Mouse (Mus musculus): ENCODE results near the gene Sobp. TPM values are rescaled to one million over a fixed set of nuclear protein-coding genes. Genes with fewer than 3 reads are reported as not detected.

The Sobp gene
- polyA plus RNA-seq (2015; fragmentation: Nextera tagmentation; extraction: Ambion mirVana): 0.39 and 0.66 TPM in 2 replicates

DNA sequence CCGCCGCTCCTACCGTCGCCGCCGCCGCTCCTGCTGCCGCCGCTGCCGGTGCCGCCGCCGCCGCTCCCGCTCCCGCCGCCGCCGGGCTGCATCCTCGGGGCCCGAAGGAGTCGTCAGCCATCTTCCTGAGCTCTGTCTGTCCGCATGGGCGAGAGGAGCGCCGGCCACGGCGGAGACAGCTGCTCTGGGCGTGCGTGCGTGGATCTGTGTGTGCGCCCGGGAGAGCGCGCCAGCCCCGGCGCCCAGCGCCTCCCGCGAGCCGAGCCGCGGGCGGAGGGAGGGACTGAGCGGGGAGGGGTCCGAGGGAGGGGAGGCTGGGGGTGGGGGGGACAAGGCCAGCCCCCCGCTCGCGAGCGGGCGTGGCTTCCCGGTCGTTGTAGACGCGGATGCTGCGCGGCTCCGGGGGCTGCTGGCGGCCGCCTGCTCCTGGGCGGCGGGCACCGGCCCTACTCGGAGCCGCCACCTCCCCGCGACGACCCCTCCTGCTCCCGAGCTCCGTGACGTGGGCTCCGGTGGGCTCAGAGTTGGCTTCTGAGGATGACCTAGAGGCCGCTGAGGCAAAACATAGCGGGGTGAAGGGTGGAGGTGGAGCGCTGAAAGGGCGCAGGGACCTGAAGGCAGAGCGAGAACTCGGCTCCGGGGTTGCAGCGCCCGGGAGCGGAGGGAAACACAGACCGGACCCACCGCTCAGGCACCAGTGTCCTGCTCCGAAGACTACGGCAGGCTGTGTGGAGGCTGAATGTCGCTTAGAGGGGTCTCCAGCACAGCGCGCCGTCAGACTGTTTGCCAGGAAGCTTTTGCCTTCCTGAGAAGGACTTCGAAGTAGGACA lies at the start of gene Sobp, which contains the start of gene 9030612E09Rik:
TSS of gene Sobp (minus strand) at position 205 of the 830 bp plus-strand sequence.
TSS of gene 9030612E09Rik (plus strand) at position 379 of the 830 bp plus-strand sequence.
- peak; percentile 72 for ATAC-seq (ENCODE audit: borderline replicate concordance, extremely low read depth, low FRiP score, low TSS enrichment)
- H3K27ac ChIP-seq: no peak within 1 kb of the TSS
- no peaks in the 10 kb centered on the region for H3K36me3 ChIP-seq
- H3K9ac ChIP-seq: peak within 1 kb of the TSS; percentile 51
- H3K9me3 ChIP-seq: no peaks in the 10 kb centered on the region
- H3K27me3 ChIP-seq: peaks cover 80% of the 10 kb centered on the region
- peak within 1 kb of the TSS; percentile 94 for H3K4me2 ChIP-seq
- peak within 1 kb of the TSS; percentile 74 for H3K4me3 ChIP-seq
- H3K4me1 ChIP-seq: peaks cover 25% of the 10 kb centered on the region
- 1% methylated on average over 66 of the region's 91 CpGs for WGBS

DNA sequence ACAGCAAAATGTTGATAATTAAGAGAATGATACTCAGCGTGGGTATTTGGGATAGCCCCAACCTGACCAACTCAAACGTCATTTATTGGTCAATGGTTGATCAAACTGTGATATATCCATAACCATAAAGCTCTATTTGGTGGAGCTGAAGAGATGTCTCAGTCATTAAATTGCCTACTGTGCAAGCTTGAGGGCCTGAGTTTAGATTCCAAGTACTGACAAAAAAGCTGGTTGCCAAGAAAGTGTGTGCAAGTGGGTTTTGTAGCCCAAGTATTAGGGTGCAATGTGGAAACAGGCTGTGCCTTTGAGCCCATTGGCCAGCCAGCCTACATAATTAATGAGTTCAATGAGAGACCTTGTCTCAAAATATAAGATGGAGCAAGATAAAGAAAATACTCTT lies 49.1 kb upstream of the Sobp start:
- H3K4me3 ChIP-seq: no peak overlapping the region
- H3K36me3 ChIP-seq: no peaks in the 10 kb centered on the region
- ATAC-seq (ENCODE audit: borderline replicate concordance, extremely low read depth, low FRiP score, low TSS enrichment): no peak
- H3K9me3 ChIP-seq: no peaks in the 10 kb centered on the region
- peaks cover 11% of the 10 kb centered on the region for H3K4me1 ChIP-seq
- no peak overlapping the region for H3K27ac ChIP-seq
- no peak overlapping the region for H3K9ac ChIP-seq
- H3K4me2 ChIP-seq: no peak overlapping the region
- no peaks in the 10 kb centered on the region for H3K27me3 ChIP-seq
- 86% methylated on average over 2 of the region's 2 CpGs for WGBS

DNA sequence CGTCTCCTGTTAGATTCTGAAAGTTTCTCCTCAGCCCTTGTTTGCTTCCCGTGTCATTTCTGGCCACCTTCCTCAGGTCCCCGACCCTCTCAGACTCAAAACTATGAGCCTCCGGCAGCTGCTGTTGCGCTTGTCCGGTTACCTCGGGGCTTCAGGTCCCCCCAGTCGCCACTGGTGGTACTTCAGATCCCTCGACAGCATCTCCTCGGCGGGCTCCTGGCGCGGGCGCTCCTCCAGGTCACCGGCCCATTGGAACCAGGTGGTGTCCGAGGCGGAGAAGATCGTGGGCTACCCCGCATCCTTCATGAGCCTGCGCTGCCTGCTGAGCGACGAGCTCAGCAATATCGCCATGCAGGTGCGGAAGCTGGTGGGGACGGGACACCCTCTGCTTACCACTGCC lies 47.3 kb upstream of the Sobp start:
- WGBS: under 1% methylated on average over 25 of the region's 25 CpGs
- Histone ChIP-seq H3K9me3 (no peaks in the 10 kb centered on the region), H3K9ac (peak overlapping the region; percentile 88), H3K27me3 (no peaks in the 10 kb centered on the region), H3K4me3 (peak overlapping the region; percentile 67), H3K4me1 (peaks cover 11% of the 10 kb centered on the region), H3K4me2 (peak overlapping the region; percentile 82), H3K36me3 (no peaks in the 10 kb centered on the region), H3K27ac (peak overlapping the region; percentile 94)
- peak; percentile 49; the same call in 1 of the 2 replicates for ATAC-seq (ENCODE audit: borderline replicate concordance, extremely low read depth, low FRiP score, low TSS enrichment)

DNA sequence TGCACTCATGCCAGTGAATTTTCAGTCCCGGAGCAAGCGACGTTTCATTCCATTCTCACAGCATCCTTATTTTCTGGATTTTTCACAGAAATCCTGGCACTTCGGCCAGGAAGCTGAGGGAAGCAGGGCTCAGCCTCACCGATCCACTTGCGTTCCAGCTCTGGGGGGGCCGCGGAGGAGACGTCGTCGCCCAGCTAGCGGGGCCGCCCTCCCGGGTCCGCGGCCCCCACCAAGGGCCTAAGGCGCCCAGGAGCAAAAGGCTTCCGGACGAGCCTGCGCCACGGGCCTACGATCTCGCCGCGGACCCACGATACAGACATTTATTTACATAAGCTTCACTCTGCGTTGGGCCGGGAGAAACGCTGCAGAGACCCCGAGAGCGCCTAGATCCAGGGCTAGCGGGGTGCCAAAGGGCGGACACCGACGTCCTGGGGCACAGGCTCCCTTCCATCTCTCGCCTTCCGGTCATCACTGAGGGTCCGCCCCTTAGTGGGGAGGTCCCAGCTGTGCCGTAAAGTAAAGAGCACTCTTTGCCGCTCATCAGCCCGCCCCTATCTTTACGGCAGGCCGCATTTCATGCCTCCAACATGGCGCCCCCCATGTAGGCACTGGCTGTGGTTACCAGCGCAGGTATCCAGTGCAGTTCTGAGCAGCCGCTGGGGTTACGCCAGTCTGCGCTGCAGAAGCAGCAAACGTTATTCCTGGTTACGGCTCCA lies 46.7 kb upstream of the Sobp start, which contains the start of gene Pdss2:
TSS of gene Pdss2 (plus strand) at position 577 of the 716 bp plus-strand sequence.
- H3K27me3 ChIP-seq: no peaks in the 10 kb centered on the region
- peak within 1 kb of the TSS; percentile 94 for H3K27ac ChIP-seq
- peak within 1 kb of the TSS; percentile 67 for H3K4me3 ChIP-seq
- peak; percentile 98 for ATAC-seq (ENCODE audit: borderline replicate concordance, extremely low read depth, low FRiP score, low TSS enrichment)
- under 1% methylated on average over 50 of the region's 50 CpGs for WGBS
- peak within 1 kb of the TSS; percentile 88 for H3K9ac ChIP-seq
- peaks cover 11% of the 10 kb centered on the region for H3K4me1 ChIP-seq
- H3K36me3 ChIP-seq: no peaks in the 10 kb centered on the region
- H3K9me3 ChIP-seq: no peaks in the 10 kb centered on the region
- peak within 1 kb of the TSS; percentile 82 for H3K4me2 ChIP-seq

DNA sequence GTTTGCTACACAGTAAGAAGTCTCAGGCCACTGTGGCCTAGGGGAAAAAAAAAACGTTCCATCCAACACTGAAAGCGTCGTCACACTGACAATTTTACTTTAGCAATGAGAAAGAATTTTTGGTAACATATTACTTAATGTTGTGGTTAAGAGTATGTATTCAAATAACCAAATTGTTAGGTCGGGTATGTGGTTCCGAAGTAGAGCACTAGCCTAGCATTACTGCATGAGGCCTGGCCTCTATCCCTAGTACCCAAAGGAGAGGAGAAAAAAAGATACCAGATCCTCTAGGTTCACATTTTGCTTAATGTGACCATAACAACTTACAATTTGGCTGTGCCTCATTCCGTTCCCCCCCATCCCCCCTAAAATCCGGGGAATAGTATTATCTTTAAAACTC lies 46.1 kb upstream of the Sobp start:
- ATAC-seq (ENCODE audit: borderline replicate concordance, extremely low read depth, low FRiP score, low TSS enrichment): no peak
- H3K4me1 ChIP-seq: peaks cover 11% of the 10 kb centered on the region
- no peaks in the 10 kb centered on the region for H3K9me3 ChIP-seq
- H3K4me2 ChIP-seq: peak overlapping the region; percentile 58
- H3K27me3 ChIP-seq: no peaks in the 10 kb centered on the region
- H3K4me3 ChIP-seq: peak overlapping the region; percentile 67
- no peaks in the 10 kb centered on the region for H3K36me3 ChIP-seq
- WGBS: 14% methylated on average over 7 of the region's 7 CpGs
- H3K9ac ChIP-seq: peak overlapping the region; percentile 88
- peak overlapping the region; percentile 94 for H3K27ac ChIP-seq

DNA sequence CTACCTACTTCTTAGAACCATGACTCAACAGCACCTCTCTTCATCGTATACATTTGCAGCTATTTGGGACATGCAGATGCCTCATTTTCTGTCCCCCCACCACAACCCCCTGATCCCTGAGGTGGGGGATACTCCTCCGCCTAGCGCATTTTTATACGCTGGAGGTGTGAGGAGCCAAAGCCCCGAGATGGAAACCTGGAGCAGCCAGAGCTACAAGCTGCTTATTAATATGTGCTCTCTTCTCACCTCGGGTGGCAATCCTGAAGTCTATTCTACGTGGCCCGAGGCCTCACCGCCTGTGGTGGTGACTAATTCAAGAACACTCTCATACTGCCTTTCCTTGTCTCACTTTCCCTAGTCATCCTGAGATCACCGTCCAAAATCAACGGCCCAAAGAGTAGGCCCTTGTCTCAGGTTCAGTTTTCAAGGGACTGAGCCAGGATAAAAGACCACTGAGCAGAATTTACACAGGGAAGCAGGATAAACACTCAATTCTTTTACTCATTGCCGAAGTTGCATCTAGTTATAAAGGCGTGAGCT lies 43.1 kb upstream of the Sobp start:
- 88% methylated on average over 13 of the region's 13 CpGs for WGBS

DNA sequence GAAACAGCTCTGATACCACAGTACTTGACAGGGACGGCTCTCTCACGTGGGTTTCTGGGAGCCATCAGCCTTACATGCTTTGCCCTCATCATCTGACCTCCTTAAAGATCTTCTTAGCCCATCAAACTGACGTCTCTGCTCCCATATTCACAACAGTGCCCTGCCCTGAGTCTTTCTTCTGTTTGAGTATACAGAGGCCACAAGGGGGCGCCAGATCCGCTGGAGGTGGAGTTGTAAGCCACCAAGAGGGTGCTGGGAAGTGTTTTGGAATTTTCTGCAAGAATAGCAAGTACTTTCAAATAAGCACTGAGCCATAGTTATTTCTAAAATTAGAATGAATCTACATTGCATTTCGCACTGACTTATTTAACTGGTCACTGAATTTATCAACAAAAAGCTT lies 37.5 kb upstream of the Sobp start:
- no peaks in the 10 kb centered on the region for H3K9me3 ChIP-seq
- ATAC-seq (ENCODE audit: borderline replicate concordance, extremely low read depth, low FRiP score, low TSS enrichment): no peak
- 38% methylated on average over 6 of the region's 6 CpGs for WGBS

More for the DNA sequence above, 43.1 kb upstream of the Sobp start:
- peaks cover 10% of the 10 kb centered on the region for H3K4me1 ChIP-seq
- no peak overlapping the region for H3K4me2 ChIP-seq
- no peaks in the 10 kb centered on the region for H3K9me3 ChIP-seq
- no peak overlapping the region for H3K4me3 ChIP-seq
- H3K9ac ChIP-seq: no peak overlapping the region
- H3K27ac ChIP-seq: no peak overlapping the region
- no peak for ATAC-seq (ENCODE audit: borderline replicate concordance, extremely low read depth, low FRiP score, low TSS enrichment)
- H3K27me3 ChIP-seq: no peaks in the 10 kb centered on the region
- H3K36me3 ChIP-seq: no peaks in the 10 kb centered on the region

DNA sequence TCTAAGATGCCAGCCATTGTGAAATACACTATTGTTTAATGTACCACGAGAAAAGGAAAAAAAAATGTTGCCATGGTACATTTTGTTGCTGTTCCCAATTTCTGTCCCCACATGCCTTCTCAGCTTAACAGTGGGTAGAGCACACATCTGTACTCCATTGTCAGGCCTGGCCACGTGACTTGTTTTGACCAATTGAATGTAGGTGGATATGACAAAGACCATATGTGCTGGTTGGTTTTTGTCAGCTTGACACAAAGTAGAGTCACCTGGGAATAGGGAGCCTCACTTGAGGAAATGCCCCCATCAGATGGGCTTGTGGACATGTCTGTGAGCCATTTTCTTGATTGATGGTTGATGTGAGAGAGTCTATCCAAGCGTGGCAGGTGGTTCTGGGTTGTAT lies 29.5 kb upstream of the Sobp start:
- H3K36me3 ChIP-seq: no peaks in the 10 kb centered on the region
- no peak overlapping the region for H3K4me3 ChIP-seq
- no peak for ATAC-seq (ENCODE audit: borderline replicate concordance, extremely low read depth, low FRiP score, low TSS enrichment)
- 74% methylated on average over 3 of the region's 3 CpGs for WGBS
- no peaks in the 10 kb centered on the region for H3K4me1 ChIP-seq
- H3K27me3 ChIP-seq: no peaks in the 10 kb centered on the region
- H3K4me2 ChIP-seq: no peak overlapping the region
- H3K9me3 ChIP-seq: no peaks in the 10 kb centered on the region
- H3K9ac ChIP-seq: no peak overlapping the region
- H3K27ac ChIP-seq: no peak overlapping the region

More for the DNA sequence above, 37.5 kb upstream of the Sobp start:
- H3K4me1 ChIP-seq: no peaks in the 10 kb centered on the region
- no peak overlapping the region for H3K9ac ChIP-seq
- H3K27me3 ChIP-seq: no peaks in the 10 kb centered on the region
- no peak overlapping the region for H3K27ac ChIP-seq
- no peak overlapping the region for H3K4me3 ChIP-seq
- no peak overlapping the region for H3K4me2 ChIP-seq
- H3K36me3 ChIP-seq: no peaks in the 10 kb centered on the region

DNA sequence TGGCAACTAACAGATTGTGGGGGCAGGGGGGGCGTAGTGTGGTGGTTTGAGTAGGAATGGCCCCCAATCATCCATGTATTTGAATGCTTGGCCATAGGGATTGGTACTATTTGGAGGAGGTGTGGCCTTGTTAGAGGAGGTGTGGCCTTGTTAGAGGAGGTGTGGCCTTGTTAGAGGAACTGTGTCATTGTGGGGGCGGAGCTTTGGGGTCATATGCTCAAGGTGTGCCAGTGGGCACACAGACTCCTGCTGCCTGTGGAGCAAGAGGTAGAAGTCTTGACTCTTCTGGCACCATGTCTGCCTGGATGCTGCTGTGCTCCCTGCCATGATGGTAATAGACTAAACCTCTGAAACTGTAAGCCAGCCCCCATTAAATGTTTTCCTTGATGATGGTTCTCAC lies 25.9 kb upstream of the Sobp start:
- no peak for ATAC-seq (ENCODE audit: borderline replicate concordance, extremely low read depth, low FRiP score, low TSS enrichment)
- no peak overlapping the region for H3K4me3 ChIP-seq
- H3K4me2 ChIP-seq: no peak overlapping the region
- 72% methylated on average over 2 of the region's 2 CpGs for WGBS
- no peak overlapping the region for H3K27ac ChIP-seq
- H3K4me1 ChIP-seq: no peaks in the 10 kb centered on the region
- H3K27me3 ChIP-seq: no peaks in the 10 kb centered on the region
- H3K9me3 ChIP-seq: no peaks in the 10 kb centered on the region
- H3K36me3 ChIP-seq: no peaks in the 10 kb centered on the region
- H3K9ac ChIP-seq: no peak overlapping the region

DNA sequence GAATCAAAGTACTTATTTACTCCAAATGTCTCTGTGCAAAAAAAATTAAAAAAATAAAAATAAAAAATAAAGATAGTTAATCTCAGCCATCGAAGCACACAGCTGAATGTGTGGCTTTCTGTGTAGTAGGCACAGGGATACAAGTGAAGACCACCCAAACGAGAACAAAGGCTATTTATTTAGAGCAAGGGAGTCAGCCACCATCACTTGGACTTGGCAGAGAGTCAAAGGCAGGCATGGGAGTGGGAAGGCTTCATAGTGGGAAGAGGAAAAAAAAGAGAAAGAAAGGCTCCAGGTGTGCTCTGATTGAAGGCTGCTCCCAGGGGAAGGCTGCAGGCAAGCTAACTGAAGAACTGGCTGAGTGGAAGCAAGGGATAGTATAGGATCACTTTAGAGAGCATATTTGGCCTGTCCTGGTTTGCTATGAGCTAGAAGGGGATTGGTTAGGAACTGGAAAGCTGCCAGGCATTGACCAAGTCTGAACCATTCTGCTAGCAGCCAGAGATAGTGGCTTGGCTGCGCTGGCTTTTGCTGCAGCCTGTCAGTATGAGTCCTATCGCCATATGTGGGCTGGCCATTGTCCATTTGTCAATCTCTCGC lies 6.1 kb upstream of the Sobp start:
- Histone ChIP-seq H3K9me3 (no peaks in the 10 kb centered on the region), H3K27me3 (peaks cover 29% of the 10 kb centered on the region), H3K36me3 (no peaks in the 10 kb centered on the region), H3K4me2 (no peak overlapping the region), H3K4me1 (peaks cover 5% of the 10 kb centered on the region; the same call in 1 of the 2 replicates), H3K4me3 (no peak overlapping the region), H3K27ac (no peak overlapping the region), H3K9ac (no peak overlapping the region)
- ATAC-seq (ENCODE audit: borderline replicate concordance, extremely low read depth, low FRiP score, low TSS enrichment): no peak
- 41% methylated on average over 5 of the region's 5 CpGs for WGBS

DNA sequence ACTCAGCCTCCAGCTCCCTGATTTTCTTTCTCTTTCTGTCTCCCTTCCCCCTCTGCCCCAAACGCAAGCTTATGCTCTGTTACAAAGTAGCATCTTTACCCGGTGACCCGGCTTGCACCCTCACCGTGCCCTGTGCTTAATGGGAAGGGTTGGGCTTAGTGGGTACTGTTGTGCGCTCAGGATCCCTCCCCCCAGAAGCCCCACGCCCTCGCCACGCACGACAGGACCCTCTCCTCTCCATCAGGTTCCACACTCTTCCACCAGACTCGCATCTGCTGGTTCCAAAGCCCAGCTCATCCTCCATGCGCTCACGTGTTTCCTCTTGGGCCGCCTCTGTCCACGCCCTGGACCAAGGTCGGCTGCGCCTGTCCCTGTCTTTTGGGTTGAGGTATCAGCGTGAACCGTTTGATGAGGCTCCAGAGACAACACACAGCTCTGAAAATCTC lies 849 bp upstream of the Sobp start:
- H3K27ac ChIP-seq: no peak overlapping the region
- no peak for ATAC-seq (ENCODE audit: borderline replicate concordance, extremely low read depth, low FRiP score, low TSS enrichment)
- WGBS: 3% methylated on average over 18 of the region's 18 CpGs
- H3K4me3 ChIP-seq: peak overlapping the region; percentile 74
- peak overlapping the region; percentile 94 for H3K4me2 ChIP-seq
- no peaks in the 10 kb centered on the region for H3K9me3 ChIP-seq
- no peaks in the 10 kb centered on the region for H3K36me3 ChIP-seq
- peaks cover 25% of the 10 kb centered on the region for H3K4me1 ChIP-seq
- peaks cover 77% of the 10 kb centered on the region for H3K27me3 ChIP-seq
- peak overlapping the region; percentile 51 for H3K9ac ChIP-seq

Data from lung, embryonic 15.5 days (tissue).